Mouse (Mus musculus) frontal cortex, postnatal 10 days (tissue): ENCODE results near the gene Gm30302.
"Not testable (repeated sequence)": the region's sequence is repeated elsewhere in the genome, so short reads cannot be mapped to it uniquely, and the experiment has no call there.

ENCODE experiments used
- DNase-seq, 2 experiments: peaks; one replicate each; pipeline ENCODE4 v3.0.0; 2022; ENCODE audit warnings: low spot score in 2 of 2, mixed read lengths in 1 of 2

Gm30302 gene

GRCm38 (mm10) chr13:49798901-49799300, at the start of gene Gm30302:
Gene Gm30302 (minus strand): TSS chr13:49799001.
- DNase-seq = no peak

- DNase-seq = no peak
Measured at GRCm38 (mm10) chr13:49846751-49847150, 48.0 kb upstream of the Gm30302 start.

GRCm38 (mm10) chr13:49846141-49846540, 47.3 kb upstream of the Gm30302 start:
- no peak for DNase-seq

GRCm38 (mm10) chr13:49845663-49846062, 46.9 kb upstream of the Gm30302 start:
- DNase-seq = no peak

GRCm38 (mm10) chr13:49844071-49844470, 45.3 kb upstream of the Gm30302 start:
- DNase-seq = no peak

- DNase-seq = no peak
Measured at GRCm38 (mm10) chr13:49841186-49841585, 42.4 kb upstream of the Gm30302 start.

GRCm38 (mm10) chr13:49830355-49830754, 31.6 kb upstream of the Gm30302 start:
- DNase-seq = no peak

GRCm38 (mm10) chr13:49825300-49825699, 26.5 kb upstream of the Gm30302 start:
- no peak for DNase-seq

- DNase-seq = no peak
Measured at GRCm38 (mm10) chr13:49814958-49815357, 16.2 kb upstream of the Gm30302 start.

- no peak for DNase-seq
Measured at GRCm38 (mm10) chr13:49814420-49814819, 15.6 kb upstream of the Gm30302 start.

- DNase-seq = no peak
Measured at GRCm38 (mm10) chr13:49807146-49807545, 8.3 kb upstream of the Gm30302 start.

- no peak for DNase-seq
Measured at GRCm38 (mm10) chr13:49788563-49789393, 10.0 kb downstream of the Gm30302 start.

- DNase-seq = no peak
Measured at GRCm38 (mm10) chr13:49783899-49784298, 14.9 kb downstream of the Gm30302 start.

- not testable (repeated sequence) for DNase-seq
Measured at GRCm38 (mm10) chr13:49771536-49771935, 27.3 kb downstream of the Gm30302 start.

- no peak for DNase-seq
Measured at GRCm38 (mm10) chr13:49769111-49769510, 29.7 kb downstream of the Gm30302 start.

GRCm38 (mm10) chr13:49768048-49768447, 30.8 kb downstream of the Gm30302 start:
- no peak for DNase-seq

GRCm38 (mm10) chr13:49766269-49766668, 32.5 kb downstream of the Gm30302 start:
- DNase-seq = no peak

GRCm38 (mm10) chr13:49765306-49765705, 33.5 kb downstream of the Gm30302 start:
- no peak for DNase-seq

GRCm38 (mm10) chr13:49762208-49762607, 36.6 kb downstream of the Gm30302 start:
- DNase-seq = no peak

- no peak for DNase-seq
Measured at GRCm38 (mm10) chr13:49760675-49761074, 38.1 kb downstream of the Gm30302 start.

- no peak for DNase-seq
Measured at GRCm38 (mm10) chr13:49757966-49758365, 40.8 kb downstream of the Gm30302 start.

GRCm38 (mm10) chr13:49756591-49756990, 42.2 kb downstream of the Gm30302 start:
- no peak for DNase-seq

GRCm38 (mm10) chr13:49741285-49742040, 57.3 kb downstream of the Gm30302 start:
- DNase-seq = no peak
